Mouse (Mus musculus): Measurements from ENCODE around the gene Gm572. TPM values are rescaled to one million over a fixed set of nuclear protein-coding genes. Genes with fewer than 3 reads are reported as not detected.

The Gm572 gene
- total RNA-seq, 4 experiments from 2014 or later: 0.23 to 0.44 TPM; not detected in 2

DNA sequence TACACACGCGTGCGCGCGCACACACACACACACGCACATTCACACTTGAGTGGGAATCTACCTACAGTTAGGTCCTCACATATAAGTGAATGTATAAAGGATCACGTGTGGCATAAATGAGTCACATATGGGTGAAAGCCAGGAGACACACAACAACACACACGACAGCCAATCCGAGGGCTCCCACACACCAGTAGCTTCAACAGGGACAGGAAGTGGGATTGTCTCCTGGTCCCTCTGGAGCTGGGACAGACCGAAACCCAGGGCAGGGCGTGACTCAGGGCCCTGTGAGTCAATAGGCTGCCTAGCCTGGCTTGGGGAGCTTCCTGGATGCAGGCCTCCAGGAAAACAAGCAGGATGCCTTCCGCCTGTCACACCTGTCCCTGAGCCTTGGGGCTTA lies 71.6 kb downstream of the Gm572 start:
- DNase-seq (ENCODE audit: low spot score in 2 of 2): no peak

DNA sequence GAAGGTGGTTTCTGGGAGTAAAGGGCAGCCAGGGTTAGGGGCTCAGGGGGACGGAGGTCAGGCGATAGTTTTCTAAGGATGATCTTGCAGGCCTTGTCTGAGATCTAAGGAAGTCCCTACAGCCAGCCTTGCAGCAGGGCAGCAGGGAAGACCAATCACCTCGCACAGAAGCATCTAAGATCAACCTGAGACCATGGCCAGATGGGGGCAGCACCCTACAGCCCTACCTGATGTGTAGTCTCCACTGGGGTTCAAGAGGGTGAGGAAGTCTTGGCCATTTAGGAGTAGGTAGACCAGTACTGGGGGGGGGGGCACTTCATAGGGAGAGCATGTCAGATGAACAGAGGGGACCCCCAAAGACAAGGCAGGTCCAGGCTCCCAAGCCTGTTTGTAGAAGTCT lies 72.3 kb downstream of the Gm572 start:
- no peak for DNase-seq (ENCODE audit: low spot score in 2 of 2)

Other genes with a start within 250 kb of the Gm572 start
- 10 to 100 TPM in 1 of 4 experiments, 1 to 10 TPM in 3; 7.9 to 10.3 (median 8.9) TPM for gene Ubiad1, start 198.5 kb upstream of the Gm572 start, total RNA-seq (2022)
- gene Mtor, start 194.7 kb upstream of the Gm572 start, total RNA-seq (2022): 10 to 100 TPM; 85.6 to 96.1 (median 92.3) TPM
- gene Angptl7, start 142.9 kb upstream of the Gm572 start, total RNA-seq (2022): under 1 TPM; 0.50 to 0.84 (median 0.73) TPM
- gene Exosc10, start 84.9 kb upstream of the Gm572 start, total RNA-seq (2022): 10 to 100 TPM; 47.1 to 49.6 (median 48.2) TPM
- 10 to 100 TPM; 76.3 to 81.3 (median 77.7) TPM for gene Srm, start 51.8 kb upstream of the Gm572 start, total RNA-seq (2022)
- gene Masp2, start 40.8 kb upstream of the Gm572 start, total RNA-seq (2022): 1 to 10 TPM; 1.9 to 4.2 (median 2.7) TPM
- 100 to 1,000 TPM; 182 to 208 (median 193) TPM for gene Tardbp, start 16.3 kb upstream of the Gm572 start, total RNA-seq (2022)
- 1 to 10 TPM; 1.2 to 2.4 (median 1.7) TPM for gene Casz1, start 161.1 kb downstream of the Gm572 start, total RNA-seq (2022)